Mouse (Mus musculus) neutrophil, adult 83 days (primary cell): ENCODE measurements around the gene Glb1l3. TPM values are rescaled to one million over a fixed set of nuclear protein-coding genes. Genes with fewer than 3 reads are reported as not detected.

Experiments
- total RNA-seq, 2 experiments: library from RNA; stranded (reverse); gene quantifications; one replicate each; pipeline ENCODE4 v1.2.4; 2023

The Glb1l3 gene
- total RNA-seq: not detected

GRCm38 (mm10) chr9:26860751-26861150 lies at the start of gene Glb1l3:
Glb1l3 (minus strand) TSS chr9:26860890.

GRCm38 (mm10) chr9:26805935-26806666 lies 54.6 kb downstream of the Glb1l3 start, which contains the start of gene Glb1l2:
Glb1l2 (minus strand) TSS chr9:26806468.

Other genes with a start within 250 kb of the Glb1l3 start
- gene B3gat1, start 127.2 kb downstream of the Glb1l3 start, total RNA-seq: not detected
- gene Glb1l2, start 54.4 kb downstream of the Glb1l3 start, total RNA-seq: not detected
- gene Gm1110, start 62.2 kb upstream of the Glb1l3 start, total RNA-seq: not detected
- 10 to 100 TPM; 30.2 to 30.9 TPM for gene Acad8, start 138.7 kb upstream of the Glb1l3 start, total RNA-seq
- gene Thyn1, start 138.8 kb upstream of the Glb1l3 start, total RNA-seq: 10 to 100 TPM; 12.2 to 13.1 TPM
- 10 to 100 TPM; 53.5 to 57.1 TPM for gene Vps26b, start 169.2 kb upstream of the Glb1l3 start, total RNA-seq
- gene Ncapd3, start 169.3 kb upstream of the Glb1l3 start, total RNA-seq: 10 to 100 TPM; 42.8 to 47.3 TPM